Mouse (Mus musculus) midbrain, embryonic 15.5 days (tissue): ENCODE data around the gene Mapk11. TPM values are rescaled to one million over a fixed set of nuclear protein-coding genes. Genes with fewer than 3 reads are reported as not detected.

Experiments
- ATAC-seq: fragments of 200-750 bp; cut with Nextera tagmentation; replicated peaks from 2 replicates; pipeline ENCODE4 v1.8.0; 2017; ENCODE audit warnings: moderate TSS enrichment
- H3K27ac ChIP-seq: fragments of 300-500 bp; sonication (generic); 2 replicates; pipeline ENCODE4 v1.5.1; 2015; ENCODE audit warnings: mild to moderate bottlenecking, inconsistent platforms
- H3K27me3 ChIP-seq: fragments of 300-500 bp; sonication (generic); replicated peaks from 2 replicates; pipeline ENCODE4 v1.6.1; 2015; ENCODE audit warnings: inconsistent platforms
- H3K36me3 ChIP-seq: fragments of 300-500 bp; sonication (generic); replicated peaks from 2 replicates; pipeline ENCODE4 v1.6.1; 2015; ENCODE audit warnings: inconsistent platforms
- H3K4me1 ChIP-seq: fragments of 300-500 bp; sonication (generic); 2 replicates; pipeline ENCODE4 v1.6.1; 2015; ENCODE audit warnings: inconsistent platforms
- H3K4me2 ChIP-seq: fragments of 300-500 bp; sonication (generic); 2 replicates; pipeline ENCODE4 v1.6.1; 2015; ENCODE audit warnings: inconsistent platforms, mild to moderate bottlenecking, moderate library complexity
- H3K4me3 ChIP-seq: fragments of 300-500 bp; sonication (generic); 2 replicates; pipeline ENCODE4 v1.5.1; 2015; ENCODE audit warnings: mild to moderate bottlenecking, inconsistent platforms
- H3K9ac ChIP-seq: fragments of 300-500 bp; sonication (generic); 2 replicates; pipeline ENCODE4 v1.6.1; 2015; ENCODE audit warnings: mild to moderate bottlenecking, inconsistent platforms
- H3K9me3 ChIP-seq: fragments of 300-500 bp; sonication (generic); 2 replicates; pipeline ENCODE4 v1.6.1; 2016; ENCODE audit warnings: inconsistent platforms
- WGBS: fragments of 180-500 bp; shearing (Covaris S2); methylation state at CpG from one replicate; pipeline ENCODE4 v1.1.7; 2015; ENCODE audit warnings: mixed read lengths; 5-methylcytosine and 5-hydroxymethylcytosine counted together
- polyA plus RNA-seq: library from polyadenylated mRNA; unstranded; fragments of >200 nt; fragmentation: Nextera tagmentation; extraction: Ambion mirVana; gene quantifications from 2 replicates; pipeline ENCODE4 v1.2.1, GENCODE M21; 2015

Mapk11 gene
- 30.8 and 32.5 TPM in 2 replicates for polyA plus RNA-seq

- peak; percentile 66 for ATAC-seq
- Histone ChIP-seq H3K4me1 (peaks cover 46% of the 10 kb centered on the region), H3K36me3 (peaks cover 7% of the 10 kb centered on the region; the same call in 1 of the 2 replicates), H3K27me3 (no peaks in the 10 kb centered on the region), H3K4me3 (peak within 1 kb of the TSS; percentile 89), H3K9ac (peak within 1 kb of the TSS; percentile 93), H3K4me2 (peak within 1 kb of the TSS; percentile 71), H3K27ac (peak within 1 kb of the TSS; percentile 91), H3K9me3 (no peaks in the 10 kb centered on the region)
- WGBS, result under 1% methylated on average over 54 of the region's 61 CpGs
Measured at GRCm38 (mm10) chr15:89149271-89150040, at the start of gene Mapk11. Gene Mapk11, minus strand, starts transcription at chr15:89149628.

- peak overlapping the region; percentile 98 for H3K9ac ChIP-seq
- peak overlapping the region; percentile 98 for H3K27ac ChIP-seq
- H3K4me3 ChIP-seq, result peak overlapping the region; percentile 91
- H3K36me3 ChIP-seq, result no peaks in the 10 kb centered on the region
- peak overlapping the region; percentile 70 for H3K4me2 ChIP-seq
- peaks cover 20% of the 10 kb centered on the region for H3K4me1 ChIP-seq
- no peak for ATAC-seq
- 70% methylated on average over 15 of the region's 15 CpGs for WGBS
- no peaks in the 10 kb centered on the region for H3K27me3 ChIP-seq
- no peaks in the 10 kb centered on the region for H3K9me3 ChIP-seq
Measured at GRCm38 (mm10) chr15:89197056-89197455, 47.6 kb upstream of the Mapk11 start.

- peak within 1 kb of the TSS; percentile 98 for H3K27ac ChIP-seq
- WGBS, result under 1% methylated on average over 38 of the region's 38 CpGs
- ATAC-seq, result peak; percentile 98
Measured at GRCm38 (mm10) chr15:89196313-89196706, 46.9 kb upstream of the Mapk11 start, which contains the start of gene Dennd6b. Gene Dennd6b, minus strand, starts transcription at chr15:89196496.

GRCm38 (mm10) chr15:89195690-89196312, 46.4 kb upstream of the Mapk11 start:
- H3K27ac ChIP-seq, result peak overlapping the region; percentile 98
- H3K36me3 ChIP-seq, result 0 out of 2 replicates have a peak, but pooled peaks cover 1% of the 10 kb centered on the region
- peak overlapping the region; percentile 98 for H3K9ac ChIP-seq
- WGBS, result 1% methylated on average over 25 of the region's 25 CpGs
- H3K4me3 ChIP-seq, result peak overlapping the region; percentile 91
- H3K4me2 ChIP-seq, result peak overlapping the region; percentile 70
- peaks cover 20% of the 10 kb centered on the region for H3K4me1 ChIP-seq
- ATAC-seq, result peak; percentile 91
- no peaks in the 10 kb centered on the region for H3K27me3 ChIP-seq
- no peaks in the 10 kb centered on the region for H3K9me3 ChIP-seq

More at GRCm38 (mm10) chr15:89196313-89196706, 46.9 kb upstream of the Mapk11 start, which contains the start of gene Dennd6b:
- no peaks in the 10 kb centered on the region for H3K9me3 ChIP-seq
- peaks cover 20% of the 10 kb centered on the region for H3K4me1 ChIP-seq
- H3K36me3 ChIP-seq, result no peaks in the 10 kb centered on the region
- H3K9ac ChIP-seq, result peak within 1 kb of the TSS; percentile 98
- H3K4me2 ChIP-seq, result peak within 1 kb of the TSS; percentile 70
- no peaks in the 10 kb centered on the region for H3K27me3 ChIP-seq
- H3K4me3 ChIP-seq, result peak within 1 kb of the TSS; percentile 91

GRCm38 (mm10) chr15:89195261-89195681, 45.8 kb upstream of the Mapk11 start:
- no peak; the same call in 1 of the 2 replicates for ATAC-seq
- Histone ChIP-seq H3K36me3 (0 out of 2 replicates have a peak, but pooled peaks cover 5% of the 10 kb centered on the region), H3K4me3 (peak overlapping the region; percentile 91), H3K4me1 (peaks cover 20% of the 10 kb centered on the region), H3K27ac (peak overlapping the region; percentile 98), H3K27me3 (no peaks in the 10 kb centered on the region), H3K9ac (peak overlapping the region; percentile 98), H3K9me3 (no peaks in the 10 kb centered on the region), H3K4me2 (peak overlapping the region; percentile 70)
- 21% methylated on average over 6 of the region's 6 CpGs for WGBS

GRCm38 (mm10) chr15:89184937-89185227, 35.5 kb upstream of the Mapk11 start:
- Histone ChIP-seq H3K9ac (no peak overlapping the region), H3K27me3 (no peaks in the 10 kb centered on the region), H3K27ac (no peak overlapping the region), H3K9me3 (no peaks in the 10 kb centered on the region), H3K4me1 (peaks cover 24% of the 10 kb centered on the region), H3K36me3 (peaks cover 7% of the 10 kb centered on the region; the same call in 1 of the 2 replicates), H3K4me2 (no peak overlapping the region), H3K4me3 (no peak overlapping the region)
- 78% methylated on average over 5 of the region's 5 CpGs for WGBS
- no peak for ATAC-seq

GRCm38 (mm10) chr15:89184141-89184936, 34.9 kb upstream of the Mapk11 start:
- peaks cover 29% of the 10 kb centered on the region for H3K4me1 ChIP-seq
- H3K4me2 ChIP-seq, result no peak overlapping the region
- no peaks in the 10 kb centered on the region for H3K27me3 ChIP-seq
- WGBS, result 30% methylated on average over 5 of the region's 5 CpGs
- ATAC-seq, result no peak
- H3K4me3 ChIP-seq, result no peak overlapping the region
- peaks cover 7% of the 10 kb centered on the region; the same call in 1 of the 2 replicates for H3K36me3 ChIP-seq
- H3K9ac ChIP-seq, result no peak overlapping the region
- H3K27ac ChIP-seq, result peak overlapping the region; percentile 20
- H3K9me3 ChIP-seq, result no peaks in the 10 kb centered on the region

GRCm38 (mm10) chr15:89182842-89183241, 33.4 kb upstream of the Mapk11 start:
- Histone ChIP-seq H3K36me3 (peaks cover 7% of the 10 kb centered on the region; the same call in 1 of the 2 replicates), H3K4me2 (no peak overlapping the region), H3K4me3 (no peak overlapping the region), H3K9ac (no peak overlapping the region), H3K27ac (no peak overlapping the region), H3K4me1 (peaks cover 44% of the 10 kb centered on the region), H3K9me3 (no peaks in the 10 kb centered on the region), H3K27me3 (no peaks in the 10 kb centered on the region)
- ATAC-seq, result no peak
- 72% methylated on average over 5 of the region's 5 CpGs for WGBS

- H3K9ac ChIP-seq, result no peak overlapping the region
- 0 out of 2 replicates have a peak overlapping the region, but pooled peaks have one; percentile 96 for H3K27ac ChIP-seq
- H3K36me3 ChIP-seq, result peaks cover 7% of the 10 kb centered on the region; the same call in 1 of the 2 replicates
- peaks cover 49% of the 10 kb centered on the region for H3K4me1 ChIP-seq
- WGBS, result 42% methylated on average over 6 of the region's 6 CpGs
- no peak overlapping the region for H3K4me2 ChIP-seq
- no peaks in the 10 kb centered on the region for H3K27me3 ChIP-seq
- no peak overlapping the region for H3K4me3 ChIP-seq
- ATAC-seq, result no peak
- no peaks in the 10 kb centered on the region for H3K9me3 ChIP-seq
Measured at GRCm38 (mm10) chr15:89182328-89182741, 32.9 kb upstream of the Mapk11 start.

- H3K4me2 ChIP-seq, result peak overlapping the region; percentile 91
- H3K4me1 ChIP-seq, result peaks cover 55% of the 10 kb centered on the region
- no peaks in the 10 kb centered on the region for H3K9me3 ChIP-seq
- peak overlapping the region; percentile 96 for H3K27ac ChIP-seq
- ATAC-seq, result no peak
- H3K9ac ChIP-seq, result no peak overlapping the region
- WGBS, result 78% methylated on average over 10 of the region's 10 CpGs
- H3K27me3 ChIP-seq, result no peaks in the 10 kb centered on the region
- peaks cover 3% of the 10 kb centered on the region; the same call in 1 of the 2 replicates for H3K36me3 ChIP-seq
- H3K4me3 ChIP-seq, result peak overlapping the region; percentile 83; the same call in 1 of the 2 replicates
Measured at GRCm38 (mm10) chr15:89181561-89182270, 32.3 kb upstream of the Mapk11 start.

- peaks cover 63% of the 10 kb centered on the region for H3K4me1 ChIP-seq
- no peaks in the 10 kb centered on the region for H3K27me3 ChIP-seq
- peak within 1 kb of the TSS; percentile 91 for H3K4me2 ChIP-seq
- H3K27ac ChIP-seq, result peak within 1 kb of the TSS; percentile 96
- H3K36me3 ChIP-seq, result no peaks in the 10 kb centered on the region
- H3K9ac ChIP-seq, result peak within 1 kb of the TSS; percentile 95
- peak; percentile 87 for ATAC-seq
- H3K4me3 ChIP-seq, result peak within 1 kb of the TSS; percentile 83
- under 1% methylated on average over 60 of the region's 72 CpGs for WGBS
- H3K9me3 ChIP-seq, result no peaks in the 10 kb centered on the region
Measured at GRCm38 (mm10) chr15:89180571-89181229, 31.3 kb upstream of the Mapk11 start, which contains the start of gene Plxnb2. Gene Plxnb2, minus strand, starts transcription at chr15:89180788.
